Mouse (Mus musculus) liver, embryonic 15.5 days (tissue): ENCODE data around the gene Ing2. TPM values are rescaled to one million over a fixed set of nuclear protein-coding genes. Genes with fewer than 3 reads are reported as not detected.

Experiments
- ATAC-seq: fragments of 200-750 bp; cut with Nextera tagmentation; 2 replicates; pipeline ENCODE4 v1.8.0; 2017; ENCODE audit warnings: moderate number of reproducible peaks, mild to moderate bottlenecking, moderate library complexity; ENCODE audit not compliant: insufficient read depth
- H3K27ac ChIP-seq: fragments of 300-500 bp; sonication (generic); replicated peaks from 2 replicates; pipeline ENCODE4 v1.5.1; 2015; ENCODE audit warnings: mild to moderate bottlenecking, inconsistent platforms
- H3K27me3 ChIP-seq: fragments of 300-500 bp; sonication (generic); 2 replicates; pipeline ENCODE4 v1.6.1; 2015; ENCODE audit warnings: mild to moderate bottlenecking, inconsistent platforms
- H3K36me3 ChIP-seq: fragments of 300-500 bp; sonication (generic); replicated peaks from 2 replicates; pipeline ENCODE4 v1.6.1; 2015; ENCODE audit warnings: moderate library complexity, mild to moderate bottlenecking, inconsistent platforms
- H3K4me1 ChIP-seq: fragments of 300-500 bp; sonication (generic); replicated peaks from 2 replicates; pipeline ENCODE4 v1.6.1; 2015; ENCODE audit warnings: inconsistent platforms
- H3K4me2 ChIP-seq: fragments of 300-500 bp; sonication (generic); 2 replicates; pipeline ENCODE4 v1.6.1; 2015; ENCODE audit warnings: moderate library complexity, mild to moderate bottlenecking, inconsistent platforms
- H3K4me3 ChIP-seq: fragments of 300-500 bp; sonication (generic); replicated peaks from 2 replicates; pipeline ENCODE4 v1.5.1; 2015; ENCODE audit warnings: mild to moderate bottlenecking, inconsistent platforms
- H3K9ac ChIP-seq: fragments of 300-500 bp; sonication (generic); 2 replicates; pipeline ENCODE4 v1.6.1; 2015; ENCODE audit warnings: moderate library complexity, mild to moderate bottlenecking, inconsistent platforms
- H3K9me3 ChIP-seq: fragments of 300-500 bp; sonication (generic); replicated peaks from 2 replicates; pipeline ENCODE4 v1.6.1; 2016; ENCODE audit warnings: inconsistent platforms
- WGBS: fragments of 180-500 bp; shearing (Covaris S2); methylation state at CpG from one replicate; pipeline ENCODE4 v1.1.7; 2015; ENCODE audit warnings: mixed read lengths; ENCODE audit not compliant: insufficient replicate concordance; 5-methylcytosine and 5-hydroxymethylcytosine counted together
- polyA plus RNA-seq: library from polyadenylated mRNA; unstranded; fragments of >200 nt; fragmentation: Nextera tagmentation; extraction: Ambion mirVana; gene quantifications from 2 replicates; pipeline ENCODE4 v1.2.1, GENCODE M21; 2015

The Ing2 gene
- polyA plus RNA-seq, 1 experiment from 2014 or later: 7.1 TPM

DNA sequence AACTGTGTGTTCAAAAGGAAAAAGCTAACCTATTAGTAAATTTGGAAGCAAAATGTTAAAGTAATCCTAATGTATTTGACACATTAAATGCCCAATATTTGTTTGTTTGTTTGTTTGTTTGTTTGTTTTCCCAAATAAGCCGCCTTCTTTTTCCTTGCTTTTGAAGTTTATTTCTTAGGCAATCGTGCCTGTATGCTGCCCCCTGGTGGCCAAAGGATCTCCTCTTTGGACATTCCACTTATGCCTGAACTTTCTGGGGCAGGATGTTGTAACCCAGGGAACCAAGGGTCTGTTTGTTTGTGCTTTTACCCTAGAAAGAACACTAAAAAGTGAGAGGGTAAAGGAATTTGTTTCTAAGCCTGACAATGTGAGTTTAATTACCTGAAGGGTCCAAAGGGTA lies 17.8 kb upstream of the Ing2 start:
- H3K27ac ChIP-seq: no peak overlapping the region
- no peaks in the 10 kb centered on the region for H3K9me3 ChIP-seq
- no peak overlapping the region for H3K9ac ChIP-seq
- ATAC-seq: no peak
- H3K4me3 ChIP-seq: no peak overlapping the region
- H3K4me1 ChIP-seq: peaks cover 5% of the 10 kb centered on the region; the same call in 1 of the 2 replicates
- no peaks in the 10 kb centered on the region for H3K27me3 ChIP-seq
- no peaks in the 10 kb centered on the region for H3K36me3 ChIP-seq
- no peak overlapping the region for H3K4me2 ChIP-seq
- WGBS: 14% methylated on average over 2 of the region's 2 CpGs

DNA sequence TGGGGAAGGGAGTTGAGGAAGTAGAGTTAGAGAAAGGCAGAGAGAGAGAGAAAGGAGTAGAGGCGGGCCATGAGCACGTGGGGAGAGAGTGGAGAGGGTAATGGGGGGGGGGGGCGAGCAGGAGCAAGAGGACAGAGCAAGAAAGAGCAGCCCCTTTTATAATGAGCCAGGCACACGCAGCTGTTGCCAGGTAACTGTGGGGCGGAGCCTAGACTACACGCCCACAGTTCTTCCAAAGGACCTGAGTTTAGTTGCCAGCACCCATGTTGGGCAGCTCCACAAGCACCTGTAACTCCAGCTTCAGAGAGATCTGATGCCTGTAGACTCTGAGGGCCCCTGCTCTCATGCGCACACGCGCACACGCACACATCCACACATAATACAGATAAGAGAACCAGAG lies 16.5 kb upstream of the Ing2 start:
- Histone ChIP-seq H3K4me1 (peaks cover 5% of the 10 kb centered on the region; the same call in 1 of the 2 replicates), H3K9ac (no peak overlapping the region), H3K4me3 (no peak overlapping the region), H3K9me3 (no peaks in the 10 kb centered on the region), H3K27ac (no peak overlapping the region), H3K27me3 (no peaks in the 10 kb centered on the region), H3K4me2 (no peak overlapping the region), H3K36me3 (no peaks in the 10 kb centered on the region)
- WGBS: 82% methylated on average over 9 of the region's 10 CpGs
- ATAC-seq: no peak

DNA sequence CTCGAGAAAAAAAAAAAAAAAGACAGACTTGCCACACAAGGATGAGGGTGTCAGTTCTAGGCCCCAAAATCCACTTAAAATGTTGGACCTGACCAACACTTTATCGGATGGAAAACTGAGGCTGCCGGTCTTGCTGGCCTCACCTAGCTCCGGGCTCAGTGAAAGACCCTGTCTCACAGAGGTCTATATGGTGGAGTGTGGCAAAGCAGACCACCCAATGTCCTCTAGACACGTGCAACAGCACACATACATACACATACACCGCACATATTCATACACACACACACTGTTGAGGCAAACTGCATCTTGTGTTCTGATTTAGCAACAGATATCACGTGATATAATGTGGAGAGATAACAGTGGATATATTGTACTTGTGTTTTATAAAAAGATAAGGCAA lies 15.9 kb upstream of the Ing2 start:
- H3K4me3 ChIP-seq: no peak overlapping the region
- H3K9me3 ChIP-seq: no peaks in the 10 kb centered on the region

DNA sequence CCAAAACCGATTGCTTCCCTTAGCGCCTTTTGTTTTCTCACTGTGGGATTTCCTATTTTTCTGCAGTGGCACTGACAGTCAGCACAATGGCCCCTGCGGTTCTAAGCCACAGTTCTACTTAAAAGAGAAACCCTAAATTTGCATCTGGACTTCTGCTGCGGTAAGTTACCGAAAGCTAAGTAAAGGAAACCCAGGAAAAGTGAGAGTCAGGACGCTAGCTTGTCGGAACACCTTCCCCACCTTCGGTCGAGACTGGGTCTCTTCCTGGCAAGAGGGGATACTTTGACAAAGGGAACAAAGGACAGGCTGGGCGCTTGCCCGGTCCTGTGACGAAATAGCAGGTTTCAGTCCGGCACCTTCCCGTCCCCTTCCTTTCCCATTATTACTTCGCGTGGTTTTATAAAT lies 15.3 kb upstream of the Ing2 start:
- WGBS: 14% methylated on average over 16 of the region's 16 CpGs
- peak overlapping the region; percentile 32 for H3K4me3 ChIP-seq
- peaks cover 5% of the 10 kb centered on the region; the same call in 1 of the 2 replicates for H3K4me1 ChIP-seq
- H3K27me3 ChIP-seq: no peaks in the 10 kb centered on the region
- no peak for ATAC-seq
- no peaks in the 10 kb centered on the region for H3K36me3 ChIP-seq
- H3K4me2 ChIP-seq: peak overlapping the region; percentile 61
- H3K9me3 ChIP-seq: no peaks in the 10 kb centered on the region
- no peak overlapping the region for H3K9ac ChIP-seq
- no peak overlapping the region for H3K27ac ChIP-seq

More for the DNA sequence above, 15.9 kb upstream of the Ing2 start:
- peak overlapping the region; percentile 61; the same call in 1 of the 2 replicates for H3K4me2 ChIP-seq
- 65% methylated on average over 7 of the region's 7 CpGs for WGBS
- no peaks in the 10 kb centered on the region for H3K27me3 ChIP-seq
- no peak for ATAC-seq
- H3K4me1 ChIP-seq: peaks cover 5% of the 10 kb centered on the region; the same call in 1 of the 2 replicates
- H3K27ac ChIP-seq: no peak overlapping the region
- no peak overlapping the region for H3K9ac ChIP-seq
- no peaks in the 10 kb centered on the region for H3K36me3 ChIP-seq

DNA sequence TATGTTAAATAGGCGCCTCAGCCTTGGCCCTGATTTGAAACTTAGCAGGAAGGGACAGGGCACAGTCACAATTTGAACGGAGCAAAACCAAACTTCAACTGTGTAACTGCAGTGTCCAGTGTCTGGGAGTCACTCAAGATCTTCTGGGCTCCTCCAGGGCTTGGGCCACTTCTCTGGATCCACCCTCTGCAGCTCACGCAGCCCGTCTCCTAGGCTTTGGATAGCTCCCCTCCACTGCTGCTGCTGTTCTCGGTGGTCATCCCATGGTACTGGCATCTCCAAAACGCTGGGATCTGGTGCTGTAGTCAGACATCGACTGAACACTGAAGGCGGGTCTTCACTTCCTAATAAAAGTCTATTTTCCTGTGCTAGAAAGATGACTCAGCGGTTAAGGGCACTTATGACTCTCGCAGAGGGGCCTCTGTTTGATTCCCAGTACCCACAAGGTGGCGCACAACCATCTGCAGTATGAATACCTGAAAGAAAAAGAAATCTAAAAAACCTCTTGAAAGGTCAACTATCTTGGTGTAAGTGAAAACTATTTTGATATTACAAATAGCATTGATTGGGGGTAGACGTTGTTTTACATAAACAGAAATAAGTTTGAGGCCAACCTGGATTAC lies 14.5 kb upstream of the Ing2 start:
- H3K36me3 ChIP-seq: no peaks in the 10 kb centered on the region
- H3K9me3 ChIP-seq: no peaks in the 10 kb centered on the region
- H3K9ac ChIP-seq: no peak overlapping the region
- H3K27me3 ChIP-seq: no peaks in the 10 kb centered on the region
- H3K27ac ChIP-seq: no peak overlapping the region
- 44% methylated on average over 12 of the region's 12 CpGs for WGBS
- H3K4me1 ChIP-seq: peaks cover 5% of the 10 kb centered on the region; the same call in 1 of the 2 replicates
- ATAC-seq: no peak
- no peak overlapping the region for H3K4me3 ChIP-seq
- H3K4me2 ChIP-seq: no peak overlapping the region

DNA sequence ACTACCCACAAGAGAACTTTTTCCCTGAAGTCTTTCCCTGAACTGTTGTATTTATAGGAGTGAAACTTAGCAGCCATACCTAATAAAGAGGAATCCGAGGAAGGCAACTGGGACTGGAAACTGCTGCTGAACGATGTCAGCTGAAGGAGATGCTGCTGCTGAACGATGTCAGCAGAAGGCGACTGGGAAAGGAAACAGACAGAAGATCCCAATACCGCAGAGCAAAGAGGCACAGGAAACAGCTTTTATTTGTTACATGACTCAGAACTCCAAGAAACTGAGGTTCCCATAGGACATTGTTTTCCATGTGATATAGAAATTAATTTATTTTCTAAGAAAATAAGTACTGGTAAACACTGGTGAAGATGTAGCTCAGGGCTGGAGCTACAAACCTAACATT lies 9.1 kb upstream of the Ing2 start:
- Histone ChIP-seq H3K27ac (no peak overlapping the region), H3K9ac (no peak overlapping the region), H3K4me2 (no peak overlapping the region), H3K27me3 (no peaks in the 10 kb centered on the region), H3K4me1 (no peaks in the 10 kb centered on the region), H3K9me3 (no peaks in the 10 kb centered on the region), H3K4me3 (no peak overlapping the region), H3K36me3 (peaks cover 3% of the 10 kb centered on the region; the same call in 1 of the 2 replicates)
- no peak for ATAC-seq
- 32% methylated on average over 5 of the region's 5 CpGs for WGBS

DNA sequence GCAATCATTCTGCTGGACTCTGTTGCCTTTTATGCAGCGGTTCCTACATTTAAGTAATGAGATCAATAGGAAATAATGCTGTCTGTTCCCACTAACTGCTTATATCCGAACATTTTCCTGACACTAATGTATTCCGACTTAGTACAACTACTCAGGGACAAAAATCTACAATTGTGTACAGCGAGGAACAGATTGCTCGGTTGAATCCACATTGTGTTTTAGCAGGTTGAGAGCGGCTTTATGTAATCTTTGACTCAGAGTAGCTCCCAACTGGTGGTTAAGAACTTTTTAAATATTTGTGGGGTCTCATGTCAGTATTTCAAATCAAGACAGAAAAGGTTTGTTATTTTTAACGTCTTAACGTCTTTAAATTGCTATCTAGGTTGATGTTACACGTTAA lies 8.6 kb upstream of the Ing2 start:
- WGBS: 58% methylated on average over 9 of the region's 9 CpGs
- ATAC-seq: no peak
- Histone ChIP-seq H3K9me3 (no peaks in the 10 kb centered on the region), H3K4me2 (no peak overlapping the region), H3K27me3 (no peaks in the 10 kb centered on the region), H3K4me3 (no peak overlapping the region), H3K36me3 (peaks cover 3% of the 10 kb centered on the region; the same call in 1 of the 2 replicates), H3K4me1 (no peaks in the 10 kb centered on the region), H3K27ac (no peak overlapping the region), H3K9ac (no peak overlapping the region)

DNA sequence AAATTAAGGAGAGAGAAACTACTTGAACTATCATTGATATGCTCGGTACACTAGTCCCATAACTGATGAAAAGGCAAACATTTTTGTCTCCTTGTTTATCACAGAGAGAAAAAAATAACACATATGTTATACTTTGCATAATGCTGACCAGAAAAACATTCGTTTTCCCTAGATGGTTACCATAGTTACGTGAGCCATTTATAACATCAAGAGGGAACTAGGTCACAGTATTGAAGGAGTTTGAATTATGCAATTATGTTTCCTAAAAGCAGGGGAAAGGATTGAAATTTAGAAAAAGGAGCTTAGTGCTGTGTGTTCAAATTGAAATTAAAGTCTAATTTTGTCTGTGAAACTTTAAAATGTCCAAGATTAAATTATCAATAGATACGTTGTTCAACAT lies 5.0 kb upstream of the Ing2 start:
- Histone ChIP-seq H3K27me3 (no peaks in the 10 kb centered on the region), H3K9me3 (no peaks in the 10 kb centered on the region), H3K4me2 (no peak overlapping the region), H3K9ac (no peak overlapping the region), H3K36me3 (peaks cover 3% of the 10 kb centered on the region; the same call in 1 of the 2 replicates), H3K4me1 (peaks cover 14% of the 10 kb centered on the region), H3K4me3 (no peak overlapping the region), H3K27ac (no peak overlapping the region)
- 66% methylated on average over 4 of the region's 4 CpGs for WGBS
- no peak for ATAC-seq

DNA sequence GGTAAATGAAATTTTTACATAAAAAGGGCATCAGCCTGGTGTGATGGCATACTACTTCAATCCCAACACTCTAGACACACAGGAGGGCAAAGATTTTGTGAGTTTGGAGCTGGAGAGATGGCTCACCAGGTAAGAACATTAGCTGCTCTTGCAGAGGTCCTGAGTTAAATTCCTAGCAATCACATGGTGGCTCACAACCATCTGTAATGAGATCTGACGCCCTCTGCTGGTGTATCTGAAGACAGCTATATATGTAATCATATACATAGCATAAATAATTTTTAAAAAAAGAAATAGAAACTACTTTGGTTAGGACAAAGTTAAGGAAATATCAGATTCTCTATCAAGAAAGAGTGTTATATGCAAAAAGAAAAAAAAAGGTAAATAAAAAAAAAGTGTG lies 4.2 kb upstream of the Ing2 start:
- Histone ChIP-seq H3K4me1 (peaks cover 14% of the 10 kb centered on the region), H3K36me3 (peaks cover 3% of the 10 kb centered on the region; the same call in 1 of the 2 replicates), H3K9ac (no peak overlapping the region), H3K27ac (no peak overlapping the region), H3K4me3 (no peak overlapping the region), H3K9me3 (no peaks in the 10 kb centered on the region), H3K4me2 (no peak overlapping the region), H3K27me3 (no peaks in the 10 kb centered on the region)
- no peak for ATAC-seq
- 57% methylated on average over 1 of the region's 1 CpGs for WGBS

DNA sequence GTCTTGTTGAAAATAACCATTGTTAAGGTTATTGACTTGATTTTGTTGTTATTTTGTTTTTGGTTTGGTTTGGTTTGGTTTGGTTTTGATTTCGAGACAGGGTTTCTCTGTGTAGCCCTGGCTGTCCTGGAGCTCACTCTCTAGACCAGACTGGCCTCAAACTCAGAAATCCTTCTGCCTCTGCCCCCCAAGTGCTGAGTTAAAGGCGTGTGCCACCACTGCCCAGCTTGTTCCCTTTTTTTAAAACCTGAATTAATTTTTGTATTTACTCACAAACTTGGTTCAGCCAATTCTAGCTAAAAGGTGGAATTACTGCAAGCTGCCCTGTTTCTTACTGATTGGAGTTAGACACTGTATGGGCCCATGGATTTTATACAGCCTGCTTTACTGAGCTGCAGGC lies 1.3 kb upstream of the Ing2 start:
- H3K36me3 ChIP-seq: no peaks in the 10 kb centered on the region; the same call in 1 of the 2 replicates
- H3K9ac ChIP-seq: peak overlapping the region; percentile 90
- peaks cover 22% of the 10 kb centered on the region for H3K4me1 ChIP-seq
- 31% methylated on average over 2 of the region's 2 CpGs for WGBS
- H3K27me3 ChIP-seq: no peaks in the 10 kb centered on the region
- H3K4me2 ChIP-seq: peak overlapping the region; percentile 92
- H3K9me3 ChIP-seq: no peaks in the 10 kb centered on the region
- H3K4me3 ChIP-seq: peak overlapping the region; percentile 95
- ATAC-seq: no peak
- H3K27ac ChIP-seq: no peak overlapping the region; the same call in 1 of the 2 replicates

DNA sequence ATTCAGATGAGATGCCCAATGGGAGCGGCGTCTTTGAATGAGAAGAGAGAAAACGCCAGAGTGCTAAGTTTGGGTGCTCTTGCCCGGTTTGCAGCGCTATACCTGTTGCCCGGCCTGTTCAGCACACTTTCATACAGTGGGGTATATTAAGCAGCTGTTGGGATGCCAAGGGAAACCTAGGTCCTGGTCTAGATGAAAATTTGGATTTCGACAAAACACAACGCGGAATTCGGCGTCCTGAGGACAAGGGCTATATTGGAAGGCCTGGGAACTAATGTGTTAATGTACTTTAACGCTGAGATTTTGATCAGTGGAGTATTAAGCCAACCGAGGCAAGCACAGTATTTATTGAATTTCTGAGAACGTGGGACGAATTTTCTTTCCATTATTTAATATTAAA lies 868 bp upstream of the Ing2 start:
- H3K27ac ChIP-seq: peak overlapping the region; percentile 96
- H3K27me3 ChIP-seq: no peaks in the 10 kb centered on the region
- ATAC-seq: no peak
- H3K4me2 ChIP-seq: peak overlapping the region; percentile 92
- peak overlapping the region; percentile 95 for H3K4me3 ChIP-seq
- peak overlapping the region; percentile 90 for H3K9ac ChIP-seq
- H3K4me1 ChIP-seq: peaks cover 23% of the 10 kb centered on the region
- no peaks in the 10 kb centered on the region; the same call in 1 of the 2 replicates for H3K36me3 ChIP-seq
- 2% methylated on average over 15 of the region's 15 CpGs for WGBS
- no peaks in the 10 kb centered on the region for H3K9me3 ChIP-seq

DNA sequence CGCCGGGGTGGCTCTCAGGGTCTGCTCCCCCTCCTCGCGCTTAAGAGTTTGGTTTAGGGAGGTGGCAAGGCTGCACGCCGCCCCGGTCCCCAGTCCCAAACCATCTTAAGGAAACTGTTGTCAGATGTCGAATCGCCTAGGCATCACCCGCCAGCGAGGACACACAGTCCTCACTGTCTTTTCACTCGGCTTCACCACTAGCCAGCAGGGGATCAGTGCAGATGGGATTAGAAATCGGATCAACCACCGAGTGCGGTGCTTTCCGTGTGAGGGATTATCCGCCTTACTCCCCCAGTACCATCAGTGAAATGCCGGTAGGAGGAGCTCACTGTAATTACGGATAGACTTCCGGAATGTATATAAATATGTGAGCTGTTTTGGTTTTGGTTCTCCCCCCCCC lies 430 bp upstream of the Ing2 start:
- no peaks in the 10 kb centered on the region for H3K9me3 ChIP-seq
- peak overlapping the region; percentile 90 for H3K9ac ChIP-seq
- no peaks in the 10 kb centered on the region for H3K27me3 ChIP-seq
- no peaks in the 10 kb centered on the region; the same call in 1 of the 2 replicates for H3K36me3 ChIP-seq
- WGBS: under 1% methylated on average over 20 of the region's 20 CpGs
- H3K4me2 ChIP-seq: peak overlapping the region; percentile 92
- no peak for ATAC-seq
- H3K4me1 ChIP-seq: peaks cover 23% of the 10 kb centered on the region
- peak overlapping the region; percentile 95 for H3K4me3 ChIP-seq
- H3K27ac ChIP-seq: peak overlapping the region; percentile 96
